Mouse (Mus musculus): Measurements from ENCODE around the gene Mthfd2.
"Not testable (repeated sequence)": the region's sequence is repeated elsewhere in the genome, so short reads cannot be mapped to it uniquely, and the experiment has no call there.

The Mthfd2 gene

DNA sequence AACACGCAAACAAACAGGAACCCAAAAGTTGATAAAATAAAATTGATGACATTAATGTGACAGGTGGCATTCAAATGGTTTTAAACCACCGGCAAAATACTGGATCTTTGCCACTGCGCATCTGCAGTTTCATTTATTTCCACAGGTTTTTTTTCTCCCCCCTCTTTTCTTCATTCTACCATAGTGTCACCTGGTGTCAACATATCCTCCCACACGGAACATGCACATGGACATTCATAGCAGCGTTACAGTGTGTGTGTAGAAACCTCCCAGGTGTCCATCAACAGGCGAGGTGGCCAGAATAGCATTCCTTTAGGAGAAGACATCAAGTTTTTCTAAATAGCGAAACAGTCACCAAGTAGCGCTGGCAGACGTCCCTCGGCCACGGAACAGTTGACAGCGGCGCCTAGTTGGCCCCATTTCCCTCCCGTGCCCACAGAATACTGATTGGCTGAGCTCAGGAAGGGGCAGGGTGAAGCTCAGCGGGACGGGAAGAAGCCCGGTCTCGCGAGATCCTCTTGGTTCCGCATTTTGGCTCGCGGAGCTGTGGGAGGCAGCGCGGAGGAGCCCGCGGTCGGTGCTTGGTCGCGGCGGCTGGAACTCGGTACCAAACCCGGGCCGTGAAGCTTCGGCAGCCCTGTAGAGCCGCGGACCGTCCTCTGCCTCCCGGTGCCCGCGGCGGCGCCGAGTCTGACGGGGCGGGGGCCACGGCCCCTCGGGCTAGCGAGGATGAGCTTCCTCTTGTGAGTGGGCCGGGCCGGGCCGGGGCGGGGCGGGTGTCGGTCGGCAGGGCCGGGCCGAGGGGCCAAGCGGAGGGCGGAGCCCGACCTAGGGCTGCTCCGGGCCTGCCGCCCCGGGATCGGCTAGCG lies at the start of gene Mthfd2, which contains the start of gene Mob1a:
Gene Mthfd2, minus strand, starts transcription at position 384 of the 869 bp plus-strand sequence.
Gene Mob1a, plus strand, starts transcription at position 492 of the 869 bp plus-strand sequence.
- DNase-seq (ENCODE audit: low spot score in 2 of 2), result peak; percentile 96 to 97

DNA sequence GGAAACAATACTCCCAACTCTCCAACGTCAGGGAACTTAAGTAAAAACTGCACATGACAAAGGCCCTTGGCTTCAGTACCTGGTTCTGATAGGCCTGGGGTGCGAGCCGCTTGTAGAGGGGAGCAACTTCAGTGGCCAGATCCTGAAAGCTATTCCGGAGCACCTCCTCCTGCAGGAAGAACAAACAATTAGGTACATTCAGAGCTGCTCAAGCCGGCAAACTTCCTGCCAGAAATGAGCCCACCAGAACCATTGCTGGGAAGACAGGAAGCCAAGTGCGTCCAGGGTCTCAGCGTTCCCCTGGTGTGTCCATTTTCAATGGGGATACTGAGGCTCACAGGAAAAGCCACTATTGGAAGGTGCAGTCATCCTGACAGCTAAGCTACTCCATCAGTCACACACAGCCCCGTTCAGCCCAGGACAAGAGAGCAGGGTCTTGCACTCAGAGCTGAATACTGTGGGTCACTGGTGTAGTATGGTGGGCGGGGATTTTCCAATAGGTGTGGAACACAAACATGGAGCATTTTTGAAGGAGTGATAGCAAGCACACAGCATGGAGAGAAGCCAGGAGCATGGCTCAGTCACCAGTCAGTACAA lies 48.1 kb upstream of the Mthfd2 start:
- peak in 1 of 2 experiments; percentile 21 for DNase-seq (ENCODE audit: low spot score in 2 of 2)

DNA sequence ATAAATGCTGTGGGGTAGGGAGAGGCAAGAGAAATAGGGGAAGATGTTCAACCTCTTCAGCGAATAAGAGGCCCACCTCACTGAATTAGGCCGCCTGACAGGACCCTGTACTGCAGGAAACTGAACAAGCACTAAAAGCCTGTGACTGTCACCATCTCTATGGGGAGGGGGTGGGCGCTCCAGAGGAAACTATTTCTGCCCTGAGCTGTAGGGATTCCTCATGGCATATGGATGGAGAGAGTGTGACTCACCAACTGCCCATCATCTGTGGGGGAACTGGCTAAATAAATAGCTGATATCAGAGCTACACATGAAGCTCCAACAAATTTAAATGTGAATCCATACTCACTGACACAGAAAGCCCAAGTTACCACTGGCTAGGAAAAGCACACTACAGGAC lies 45.6 kb upstream of the Mthfd2 start:
- no peak for DNase-seq (ENCODE audit: low spot score in 2 of 2)

DNA sequence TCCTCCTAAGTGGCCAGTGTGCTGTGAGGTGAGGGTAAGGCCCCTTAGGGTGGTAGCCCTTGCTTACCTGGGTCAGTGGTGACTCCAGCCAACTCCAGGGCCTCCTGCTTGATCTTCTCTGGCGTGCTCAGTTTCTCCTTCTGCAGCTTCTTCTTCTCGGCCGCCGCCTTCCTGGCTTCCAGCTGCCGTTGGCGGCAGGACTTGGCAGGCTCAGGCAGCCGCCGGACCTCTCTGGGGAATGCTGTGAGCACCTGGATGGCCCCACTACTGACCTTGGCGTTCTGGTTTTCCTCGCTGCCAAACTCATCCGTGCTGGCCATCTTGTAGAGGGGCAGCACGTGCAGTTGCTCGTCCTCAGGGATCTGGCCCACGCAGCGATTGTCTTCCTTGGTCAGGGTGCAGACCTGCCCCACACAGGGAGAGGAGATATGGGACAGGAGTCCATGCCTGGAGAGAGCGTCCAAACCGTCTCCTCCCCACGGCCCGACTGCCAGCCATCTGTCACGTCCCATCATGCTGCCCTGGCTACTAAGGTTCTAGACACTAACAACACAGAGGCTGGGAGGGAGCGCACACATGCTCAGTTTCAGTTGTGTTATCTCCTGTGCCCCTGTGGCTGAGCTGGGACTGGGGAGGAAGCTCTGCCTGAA lies 44.7 kb upstream of the Mthfd2 start:
- no peak for DNase-seq (ENCODE audit: low spot score in 2 of 2)

DNA sequence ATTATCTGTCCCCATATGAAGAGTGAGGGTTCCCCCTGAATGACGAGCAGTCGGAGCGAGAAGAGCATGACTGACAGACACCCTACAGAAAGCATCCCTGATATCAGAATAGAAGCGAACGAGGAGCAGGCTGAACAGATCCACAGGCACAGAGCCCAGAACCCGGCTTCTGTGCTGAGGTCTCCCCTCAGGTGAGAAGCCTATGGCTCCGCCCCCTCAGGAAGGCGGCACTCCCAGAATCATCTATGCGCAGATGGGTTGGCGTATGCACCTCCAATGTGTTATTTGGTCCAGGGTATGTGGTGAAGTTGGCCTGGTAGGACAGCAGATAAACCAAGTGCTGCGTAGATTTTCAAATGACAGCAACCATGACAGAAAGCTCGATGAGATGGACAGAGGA lies 37.4 kb upstream of the Mthfd2 start:
- no peak for DNase-seq (ENCODE audit: low spot score in 2 of 2)

DNA sequence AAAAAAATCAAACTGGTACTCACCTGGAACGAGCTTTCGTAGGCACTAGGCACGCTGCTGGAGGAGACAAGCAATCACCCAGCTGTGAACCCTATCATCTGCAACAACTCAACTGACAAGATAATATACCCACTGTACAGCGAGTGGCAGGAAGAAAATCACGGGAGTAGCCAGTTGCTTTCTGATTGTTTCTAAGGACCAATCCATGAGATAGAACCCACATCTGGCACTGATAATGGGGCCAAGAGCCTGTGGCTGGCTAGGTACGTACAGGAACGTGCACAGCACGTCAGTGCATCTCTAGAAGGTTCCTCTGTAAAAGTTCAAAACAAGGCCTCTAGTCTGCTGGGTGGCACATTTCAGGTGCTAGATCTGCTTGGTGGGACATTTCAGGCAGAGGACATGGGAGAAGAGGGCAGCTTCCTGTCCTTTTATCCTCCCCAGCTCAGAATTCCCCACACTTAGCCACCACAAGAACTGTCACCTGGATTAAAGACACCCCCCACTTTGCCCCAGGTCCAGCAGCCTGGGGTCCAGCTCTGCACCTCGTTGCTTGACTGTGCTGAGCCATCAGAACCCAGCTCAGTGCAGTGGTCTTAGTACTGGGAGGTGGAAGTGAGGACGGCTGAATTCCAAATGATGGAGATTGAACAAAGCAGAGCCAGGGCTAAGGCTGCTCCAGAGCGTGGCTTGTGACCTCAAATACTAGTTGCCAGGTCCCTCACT lies 36.0 kb upstream of the Mthfd2 start:
- no peak for DNase-seq (ENCODE audit: low spot score in 2 of 2)

DNA sequence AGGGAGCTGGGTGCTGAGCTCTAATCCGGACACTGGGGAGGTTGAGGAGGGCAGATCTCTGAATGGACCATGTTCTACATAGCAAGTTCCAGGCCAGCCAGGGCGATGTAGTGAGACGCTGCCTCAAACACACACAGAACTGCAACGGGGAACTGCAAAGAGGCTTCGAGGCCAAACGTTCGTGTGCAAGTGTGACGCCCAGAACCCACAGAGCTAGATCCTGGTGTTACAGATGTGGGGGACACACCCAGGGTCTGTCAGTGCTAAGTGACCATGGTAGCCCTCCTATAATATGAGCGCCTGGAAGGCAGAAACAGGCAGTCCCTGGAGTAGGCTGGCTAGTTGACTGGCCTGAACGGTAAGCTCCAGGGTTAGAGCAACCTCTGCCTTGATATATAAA lies 31.7 kb upstream of the Mthfd2 start:
- no peak for DNase-seq (ENCODE audit: low spot score in 2 of 2)

DNA sequence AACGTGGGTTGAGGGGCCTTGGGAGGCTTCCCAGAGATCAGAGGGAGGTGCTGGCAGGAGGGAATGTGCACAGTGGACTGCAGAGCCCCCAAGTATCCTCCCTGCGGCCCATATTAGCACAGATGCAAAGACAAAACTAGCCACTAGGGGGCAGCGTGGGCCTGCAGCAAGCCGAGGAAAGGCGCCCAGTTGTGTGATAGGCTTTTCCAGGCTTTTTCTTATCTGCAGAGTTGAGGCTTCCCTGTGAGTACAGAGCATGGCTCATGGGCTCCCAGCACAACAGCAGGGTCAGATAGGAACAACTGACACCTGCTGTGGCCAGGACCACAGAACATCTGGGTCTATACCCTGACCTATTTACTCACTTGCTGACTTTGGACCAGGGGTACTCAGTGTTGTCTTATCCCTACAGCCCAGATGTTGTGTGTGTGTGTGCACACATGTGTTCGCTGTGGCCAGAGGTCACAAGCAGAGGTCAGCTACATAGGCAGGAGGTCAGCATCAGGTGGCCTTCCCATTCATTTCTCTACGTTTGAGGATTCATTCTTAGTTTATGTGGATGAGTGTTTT lies 30.9 kb upstream of the Mthfd2 start:
- DNase-seq (ENCODE audit: low spot score in 2 of 2), result peak; percentile 58 to 67

DNA sequence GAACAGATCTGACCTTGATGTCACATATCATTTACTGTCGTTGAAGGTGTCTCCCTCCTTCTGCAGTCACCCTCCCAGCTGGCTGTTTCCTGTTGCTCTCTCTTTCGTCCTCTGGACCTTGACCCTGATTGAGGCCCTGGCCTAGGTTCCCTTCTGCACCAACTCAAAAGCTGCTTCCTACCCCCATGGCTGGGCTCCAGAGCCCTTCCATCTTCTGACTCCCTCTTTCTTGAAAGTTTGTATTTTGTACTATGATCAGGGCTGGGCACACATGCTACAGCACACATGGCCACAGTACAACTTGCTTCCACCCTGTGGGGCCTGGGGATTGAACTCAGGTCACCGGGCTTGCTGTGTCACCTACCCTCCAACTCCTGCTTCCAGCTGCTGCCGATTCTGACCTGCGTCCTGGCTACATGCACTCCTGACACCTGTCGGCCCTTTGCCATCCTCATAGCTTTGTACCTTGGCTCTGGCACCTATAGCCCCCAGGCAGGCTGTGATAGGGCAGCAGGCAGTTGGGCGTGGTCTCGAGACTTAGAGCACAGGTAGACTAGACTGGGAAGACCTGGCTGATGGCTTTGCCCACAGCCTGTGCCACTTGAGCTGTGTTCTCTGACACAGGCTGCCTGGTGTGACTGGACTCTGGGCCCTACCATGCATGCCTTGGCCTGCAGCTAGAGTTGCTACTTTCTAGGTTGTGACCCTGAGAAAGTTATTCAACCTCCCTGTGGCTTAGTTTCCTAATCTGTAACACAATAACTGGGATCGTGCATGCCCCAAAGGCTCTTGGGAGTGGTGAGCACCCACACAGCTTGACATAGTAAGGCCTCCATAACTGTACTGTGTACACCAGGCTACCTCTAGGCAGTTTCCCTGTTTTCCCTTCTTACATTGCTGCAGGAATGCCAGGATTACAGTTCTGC lies 29.4 kb upstream of the Mthfd2 start:
- no peak for DNase-seq (ENCODE audit: low spot score in 2 of 2)

DNA sequence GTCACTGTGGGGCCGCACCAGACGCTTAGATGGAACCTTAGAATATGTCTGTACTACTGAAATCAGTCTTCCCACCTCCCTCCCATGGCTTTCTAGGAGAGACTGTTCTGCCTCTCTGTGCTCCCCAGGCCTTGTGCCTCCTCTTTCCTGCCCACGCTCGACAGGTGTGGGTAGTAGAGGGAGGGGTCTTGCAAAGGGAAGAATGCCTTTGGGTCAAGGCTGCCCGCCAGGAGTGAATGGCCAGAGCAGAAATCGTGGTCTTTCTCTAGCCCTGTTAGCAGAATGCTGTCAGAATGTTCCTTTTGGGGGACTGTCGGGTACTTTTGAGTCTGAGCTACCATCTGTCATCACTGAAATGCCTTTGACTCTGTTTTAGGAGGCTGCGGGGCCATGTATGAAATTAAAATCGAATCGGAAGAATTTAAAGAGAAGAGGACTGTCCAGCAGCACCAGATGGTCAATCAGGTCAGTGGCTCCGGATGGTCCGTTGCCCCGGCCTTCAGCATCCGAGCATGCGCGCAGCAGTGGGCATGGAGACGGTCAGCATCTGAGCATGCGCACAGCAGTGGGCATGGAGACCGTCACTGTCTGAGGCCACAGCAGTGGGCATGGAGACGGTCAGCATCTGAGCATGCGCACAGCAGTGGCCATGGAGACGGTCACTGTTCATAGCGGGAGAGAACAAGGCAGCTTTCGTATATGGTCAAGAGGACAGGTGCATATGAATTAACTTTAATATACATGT lies 27.1 kb upstream of the Mthfd2 start:
- DNase-seq (ENCODE audit: low spot score in 2 of 2), result no peak

DNA sequence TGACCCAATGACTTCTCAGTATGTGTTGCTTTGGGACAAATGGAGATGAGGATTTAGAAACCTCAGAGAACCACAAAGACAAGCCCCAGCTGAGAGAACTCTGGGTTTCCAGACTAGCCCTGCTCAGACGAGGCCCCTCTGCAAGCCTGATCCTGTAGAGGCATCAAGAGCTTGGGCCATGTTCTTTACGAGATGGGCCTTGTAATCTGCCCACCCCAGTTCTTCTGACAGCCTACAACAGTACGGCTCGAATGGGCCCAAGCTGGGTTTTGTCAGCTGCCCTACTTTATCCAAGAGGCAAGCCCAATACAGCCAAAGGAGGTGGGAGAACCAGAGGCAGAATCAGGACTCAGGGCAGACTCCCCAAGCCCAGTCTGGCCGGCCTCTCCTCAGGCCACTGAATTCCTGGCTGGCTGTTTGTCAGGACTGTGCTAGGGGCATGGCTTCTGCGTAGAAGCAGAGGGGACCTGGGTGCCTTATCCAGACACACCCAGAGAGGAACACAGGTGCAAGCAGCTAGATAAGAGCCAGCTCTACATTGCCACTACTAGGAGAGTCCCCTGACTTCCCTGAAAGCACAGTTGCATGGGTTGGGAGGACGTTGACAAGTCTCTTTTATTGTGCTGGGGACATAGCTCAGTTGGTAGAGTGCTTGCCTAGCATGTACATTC lies 25.9 kb upstream of the Mthfd2 start:
- no peak for DNase-seq (ENCODE audit: low spot score in 2 of 2)

DNA sequence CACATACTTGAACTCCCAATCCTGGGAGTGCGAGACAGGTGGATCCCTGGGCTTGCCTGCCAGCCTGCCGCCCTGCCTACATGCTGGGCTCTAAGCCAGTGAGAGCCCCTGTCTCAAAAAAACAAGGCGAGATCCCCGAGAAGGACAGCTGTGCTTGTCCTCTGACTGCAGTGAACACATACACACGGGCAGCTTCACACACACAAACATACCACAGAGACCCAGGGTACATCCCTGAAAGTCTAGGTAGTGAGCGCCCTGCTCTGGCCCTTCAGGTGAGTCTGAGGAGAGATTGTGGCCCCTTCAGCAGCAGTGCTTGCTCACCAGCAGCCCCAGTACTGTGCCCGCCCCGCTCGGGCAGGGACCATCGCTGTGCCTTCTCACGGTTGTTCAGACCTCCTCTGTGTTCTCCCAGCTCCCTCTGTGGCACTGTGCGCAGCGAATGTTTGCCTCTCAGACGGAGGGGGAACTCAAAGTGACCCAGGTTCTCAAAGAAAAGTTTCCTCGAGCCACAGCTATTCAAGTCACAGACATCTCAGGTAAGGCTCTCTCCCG lies 25.2 kb upstream of the Mthfd2 start:
- no peak for DNase-seq (ENCODE audit: low spot score in 2 of 2)

DNA sequence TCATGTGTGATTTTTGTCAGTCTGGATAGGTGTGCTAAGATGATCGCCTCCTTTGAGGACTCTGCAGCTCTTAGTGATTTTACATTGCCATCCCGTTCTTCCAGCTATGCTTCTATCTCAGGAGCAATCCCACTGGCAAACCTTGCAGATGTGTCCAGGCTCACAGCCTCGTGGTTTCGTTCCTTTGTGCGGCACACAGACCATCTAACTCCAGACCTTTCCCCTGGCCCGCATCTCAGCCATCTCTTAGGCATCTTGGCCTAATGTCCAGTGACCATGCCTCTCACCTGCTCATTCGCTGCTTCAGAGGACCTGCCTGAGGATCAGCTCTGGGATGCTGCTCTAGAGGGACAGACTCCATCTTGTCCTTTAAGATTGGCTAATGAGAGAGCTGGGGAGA lies 24.5 kb upstream of the Mthfd2 start:
- DNase-seq (ENCODE audit: low spot score in 2 of 2), result no peak

DNA sequence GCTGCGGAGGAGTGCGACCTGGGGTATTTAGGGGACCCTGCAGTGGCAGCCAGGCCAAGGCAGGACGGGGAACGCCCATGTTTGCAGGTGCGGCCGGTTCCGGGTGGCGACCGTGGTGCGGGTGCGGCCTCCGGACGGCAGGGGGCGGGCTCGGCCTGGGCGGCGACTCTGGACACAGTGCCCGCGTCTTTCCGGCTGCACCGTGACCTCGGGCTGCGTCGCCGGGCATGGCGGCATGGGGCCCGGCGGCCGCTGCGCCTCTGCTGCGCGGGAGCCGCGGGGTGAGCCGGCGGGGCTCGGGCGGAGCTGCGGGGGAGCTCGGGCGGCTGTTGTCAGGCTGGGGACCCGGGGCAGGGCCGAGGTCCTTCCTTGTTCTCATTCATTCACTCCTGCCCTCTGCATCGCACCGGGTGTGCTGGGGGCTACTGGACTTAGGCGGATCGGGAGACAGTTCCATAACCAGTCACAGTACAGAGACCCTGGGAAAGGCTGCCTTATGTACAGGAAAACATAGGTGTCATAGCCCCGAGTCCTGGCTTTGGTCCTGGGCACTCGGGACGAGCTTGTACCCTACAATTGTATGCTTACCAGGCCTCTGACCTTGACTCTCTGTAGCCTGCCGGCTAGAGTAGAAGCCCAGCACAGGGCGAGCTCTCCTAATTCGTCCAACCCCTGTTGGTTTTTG lies 23.7 kb upstream of the Mthfd2 start:
- peak; percentile 83 to 85 for DNase-seq (ENCODE audit: low spot score in 2 of 2)

DNA sequence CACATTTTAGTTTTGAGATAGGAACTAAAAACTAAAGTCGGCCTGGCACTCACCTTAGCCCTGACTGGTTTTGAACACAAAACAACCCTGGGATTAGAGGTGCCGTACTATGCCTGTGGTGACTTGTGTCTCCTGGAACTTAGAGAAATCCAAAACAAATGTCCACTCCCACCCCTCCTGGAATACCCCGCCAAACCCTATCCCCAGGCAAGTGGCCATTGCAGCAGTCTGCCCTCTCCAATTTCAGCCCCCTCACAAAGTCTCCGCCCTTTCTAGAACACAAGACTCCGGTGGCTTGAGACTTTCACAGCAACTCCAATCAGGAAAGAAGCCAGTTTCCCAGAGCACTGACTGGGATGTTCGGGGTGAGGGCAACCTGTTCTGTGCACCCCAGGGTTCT lies 23.2 kb upstream of the Mthfd2 start, which contains the start of gene Bola3:
Gene Bola3, plus strand, starts transcription at position 275 of the 400 bp plus-strand sequence.
- DNase-seq (ENCODE audit: low spot score in 2 of 2), result no peak

DNA sequence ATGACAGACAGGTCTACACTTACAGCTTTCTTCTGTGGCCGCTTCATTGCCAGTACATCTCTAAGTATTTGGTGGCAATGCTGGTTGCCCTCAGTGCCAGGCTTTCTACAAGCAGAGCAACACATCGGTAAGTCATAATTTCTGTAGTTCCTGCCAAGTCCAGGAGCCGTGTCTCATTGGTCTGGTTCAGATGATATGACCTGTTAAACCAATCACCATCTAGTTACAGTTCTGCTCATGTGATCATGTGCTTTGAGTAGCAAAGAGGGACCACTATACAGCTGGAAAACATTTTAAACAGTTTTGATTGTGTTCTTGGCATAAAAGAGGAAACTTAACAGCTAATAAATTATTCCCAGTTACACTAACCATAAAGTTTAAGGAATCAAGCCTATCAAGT lies 22.2 kb upstream of the Mthfd2 start:
- DNase-seq (ENCODE audit: low spot score in 2 of 2), result no peak

DNA sequence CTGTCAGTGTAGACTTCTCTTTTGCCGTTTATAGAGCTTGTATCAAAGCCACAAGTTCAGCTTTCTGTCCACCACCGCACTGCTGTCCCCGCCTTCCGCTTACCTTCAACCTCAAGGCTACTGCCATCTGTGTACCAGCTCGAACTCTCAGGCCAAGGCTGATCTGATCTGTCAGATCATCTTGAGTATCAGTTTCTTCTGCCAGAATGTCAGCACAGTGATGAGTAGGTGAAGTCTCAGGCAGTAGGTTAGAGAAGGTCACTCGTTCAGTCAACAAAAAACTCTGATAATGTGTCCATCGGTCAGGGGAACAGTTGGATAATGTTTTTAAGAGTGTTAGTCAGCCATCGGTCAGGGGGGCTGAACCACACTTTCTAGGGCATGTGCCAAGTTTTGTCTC lies 19.6 kb upstream of the Mthfd2 start:
- DNase-seq (ENCODE audit: low spot score in 2 of 2), result not testable (repeated sequence)

DNA sequence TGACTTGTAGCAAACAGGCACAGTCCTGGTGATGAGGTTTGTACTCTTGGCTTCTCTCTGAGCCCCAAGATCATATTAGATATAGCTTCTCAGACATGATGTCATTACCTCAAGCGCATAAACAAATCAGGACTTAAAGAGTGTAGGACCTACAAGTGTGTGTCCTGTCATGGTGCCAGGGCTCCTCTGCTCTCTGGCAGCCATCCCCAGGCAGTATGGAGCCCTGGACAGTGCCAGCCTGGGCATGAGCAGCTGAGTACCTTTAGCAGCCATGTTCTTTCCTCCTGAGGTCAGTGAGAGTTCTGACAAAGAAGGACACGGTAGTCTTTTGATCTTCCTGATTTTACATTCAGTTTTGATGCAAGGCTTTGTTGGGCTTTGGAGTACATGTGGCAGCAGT lies 17.2 kb upstream of the Mthfd2 start:
- no peak for DNase-seq (ENCODE audit: low spot score in 2 of 2)
